Mouse (Mus musculus) ES-Bruce4 (cell line): ENCODE results near the gene Ptger2. TPM values are rescaled to one million over a fixed set of nuclear protein-coding genes. Genes with fewer than 3 reads are reported as not detected.

ENCODE experiments used
- H3K27ac ChIP-seq: 2 replicates; pipeline ENCODE4 v1.5.1; 2012; ENCODE audit warnings: low read length, inconsistent platforms; ENCODE audit not compliant: insufficient read depth
- H3K27me3 ChIP-seq: 2 replicates; pipeline ENCODE4 v1.6.1; 2012; ENCODE audit warnings: mild to moderate bottlenecking, low read length, inconsistent platforms; ENCODE audit not compliant: control insufficient read depth, poor library complexity, insufficient read depth, severe bottlenecking
- H3K36me3 ChIP-seq: 2 replicates; pipeline ENCODE4 v1.6.1; 2012; ENCODE audit warnings: inconsistent platforms, mild to moderate bottlenecking, low read length, moderate library complexity; ENCODE audit not compliant: control insufficient read depth, poor library complexity, insufficient read depth, severe bottlenecking
- H3K4me1 ChIP-seq: one replicate; pipeline ENCODE4 v1.8.1; 2011; ENCODE audit warnings: low read length; ENCODE audit not compliant: control insufficient read depth, insufficient read depth
- H3K4me3 ChIP-seq: 2 replicates; pipeline ENCODE4 v1.5.1; 2011; ENCODE audit warnings: low read depth, mild to moderate bottlenecking, low read length
- H3K9ac ChIP-seq: 2 replicates; pipeline ENCODE4 v1.6.1; 2012; ENCODE audit warnings: low read depth, mild to moderate bottlenecking, inconsistent platforms; ENCODE audit not compliant: poor library complexity, severe bottlenecking
- H3K9me3 ChIP-seq: replicated peaks from 2 replicates; pipeline ENCODE4 v1.6.1; 2012; ENCODE audit warnings: mild to moderate bottlenecking, low read length, inconsistent platforms; ENCODE audit not compliant: control insufficient read depth, poor library complexity, insufficient read depth, severe bottlenecking
- CTCF ChIP-seq: IDR thresholded peaks from one replicate; pipeline ENCODE4 v1.8.1; 2011; ENCODE audit warnings: low read depth, low read length
- EP300 ChIP-seq: IDR thresholded peaks from 2 replicates; pipeline ENCODE4 v1.6.1; 2011; ENCODE audit warnings: low read depth, low read length; ENCODE audit not compliant: insufficient read depth
- POLR2A ChIP-seq: IDR thresholded peaks from one replicate; pipeline ENCODE4 v1.8.1; 2011; ENCODE audit warnings: low read length; ENCODE audit not compliant: insufficient read depth
- polyA plus RNA-seq: library from polyadenylated mRNA; stranded (reverse); fragments of >200 nt; gene quantifications from 2 replicates; pipeline ENCODE4 v1.2.4, GENCODE M21; 2011; ENCODE audit warnings: low read depth; ENCODE audit not compliant: missing spikeins, insufficient read depth, insufficient read length

The Ptger2 gene
- polyA plus RNA-seq, 1 experiment = not detected

- Histone ChIP-seq H3K27me3 (no peaks in the 10 kb centered on the region), H3K9me3 (no peaks in the 10 kb centered on the region), H3K27ac (no peak overlapping the region), H3K9ac (no peak overlapping the region), H3K4me3 (no peak overlapping the region), H3K36me3 (no peaks in the 10 kb centered on the region), H3K4me1 (no peaks in the 10 kb centered on the region)
- TF ChIP-seq CTCF (no peak), POLR2A (no peak), EP300 (no peak)
Measured at GRCm38 (mm10) chr14:45005698-45006283, 17.8 kb downstream of the Ptger2 start.

GRCm38 (mm10) chr14:45009242-45009641 lies 21.2 kb downstream of the Ptger2 start:
- H3K36me3 ChIP-seq = no peaks in the 10 kb centered on the region
- H3K4me1 ChIP-seq = no peaks in the 10 kb centered on the region
- no peaks in the 10 kb centered on the region for H3K27me3 ChIP-seq
- no peak overlapping the region for H3K27ac ChIP-seq
- TF ChIP-seq EP300 (no peak), CTCF (no peak), POLR2A (no peak)
- no peak overlapping the region for H3K9ac ChIP-seq
- H3K9me3 ChIP-seq = no peaks in the 10 kb centered on the region
- H3K4me3 ChIP-seq = no peak overlapping the region

GRCm38 (mm10) chr14:45011260-45011659 lies 23.3 kb downstream of the Ptger2 start:
- Histone ChIP-seq H3K9me3 (no peaks in the 10 kb centered on the region), H3K4me1 (no peaks in the 10 kb centered on the region), H3K27me3 (no peaks in the 10 kb centered on the region), H3K36me3 (no peaks in the 10 kb centered on the region), H3K4me3 (no peak overlapping the region), H3K9ac (no peak overlapping the region), H3K27ac (no peak overlapping the region)
- no peak for TF ChIP-seq POLR2A

- Histone ChIP-seq H3K27me3 (no peaks in the 10 kb centered on the region), H3K9me3 (no peaks in the 10 kb centered on the region), H3K36me3 (no peaks in the 10 kb centered on the region), H3K9ac (no peak overlapping the region), H3K27ac (no peak overlapping the region), H3K4me1 (no peaks in the 10 kb centered on the region), H3K4me3 (no peak overlapping the region)
- no peak for TF ChIP-seq CTCF
- no peak for TF ChIP-seq POLR2A
- TF ChIP-seq EP300 = no peak
Measured at GRCm38 (mm10) chr14:45011671-45012070, 23.7 kb downstream of the Ptger2 start.

GRCm38 (mm10) chr14:45021551-45021950 lies 33.6 kb downstream of the Ptger2 start:
- Histone ChIP-seq H3K9me3 (no peaks in the 10 kb centered on the region), H3K4me3 (no peak overlapping the region)
- TF ChIP-seq EP300 (no peak), POLR2A (no peak), CTCF (no peak)

GRCm38 (mm10) chr14:45034293-45034692 lies 46.3 kb downstream of the Ptger2 start:
- no peak overlapping the region for H3K27ac ChIP-seq
- H3K9ac ChIP-seq = no peak overlapping the region
- H3K4me1 ChIP-seq = no peaks in the 10 kb centered on the region
- TF ChIP-seq EP300 (no peak), CTCF (no peak), POLR2A (no peak)
- no peaks in the 10 kb centered on the region for H3K9me3 ChIP-seq
- no peaks in the 10 kb centered on the region for H3K27me3 ChIP-seq
- H3K4me3 ChIP-seq = no peak overlapping the region
- no peaks in the 10 kb centered on the region for H3K36me3 ChIP-seq

More at GRCm38 (mm10) chr14:45021551-45021950, 33.6 kb downstream of the Ptger2 start:
- H3K9ac ChIP-seq = no peak overlapping the region
- H3K27ac ChIP-seq = no peak overlapping the region
- no peaks in the 10 kb centered on the region for H3K36me3 ChIP-seq
- H3K27me3 ChIP-seq = no peaks in the 10 kb centered on the region
- no peaks in the 10 kb centered on the region for H3K4me1 ChIP-seq
